Mouse (Mus musculus) cerebellum, postnatal 10 days (tissue): ENCODE measurements around the gene Gm8126.
"Not testable (repeated sequence)": the region's sequence is repeated elsewhere in the genome, so short reads cannot be mapped to it uniquely, and the experiment has no call there.

Experiments
- DNase-seq, 2 experiments: peaks; one replicate each; pipeline ENCODE4 v3.0.0; 2021; ENCODE audit warnings: mixed read lengths in 2 of 2

The Gm8126 gene

DNA sequence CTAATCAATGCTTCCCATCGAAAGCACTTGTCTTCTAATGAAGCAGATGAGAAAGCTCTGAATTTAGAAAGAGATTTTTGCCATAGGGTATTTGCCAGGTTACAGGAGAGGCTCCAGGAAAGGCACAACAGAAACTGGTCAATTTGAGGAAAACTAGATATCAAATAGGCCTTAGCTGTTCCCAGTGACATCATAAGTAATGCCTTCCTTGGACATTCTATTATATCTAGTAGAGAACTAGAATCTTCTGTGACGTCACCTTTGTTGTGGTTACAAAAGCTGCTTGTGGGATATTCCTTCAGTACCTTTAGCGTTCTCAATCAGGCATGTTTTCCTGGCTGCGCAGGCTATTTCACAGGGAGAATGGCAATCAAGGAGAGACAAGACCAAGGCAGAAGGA lies at the start of gene Gm8126:
Gm8126 (plus strand) TSS at position 301 of the 400 bp plus-strand sequence.
- DNase-seq = not testable (repeated sequence)

DNA sequence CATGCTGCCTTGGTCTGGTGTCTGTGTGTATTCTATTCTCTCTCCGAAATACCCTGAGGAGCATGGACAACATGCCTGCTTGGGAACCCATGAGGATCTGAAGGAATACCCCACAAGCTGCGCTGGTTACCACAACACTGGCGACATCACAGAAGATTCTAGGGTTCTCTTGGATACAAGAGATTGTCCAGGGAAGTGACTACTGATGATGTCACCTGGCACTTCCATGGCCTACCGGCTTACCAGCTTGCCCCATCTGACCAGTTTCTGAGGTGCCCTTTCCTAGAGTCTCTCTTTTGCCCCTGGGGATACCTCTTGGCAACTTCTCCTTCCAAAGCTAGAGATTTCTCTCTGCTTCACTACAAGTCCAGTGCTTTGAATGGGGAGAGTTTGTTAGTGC lies 23.2 kb upstream of the Gm8126 start, which contains the start of gene Gm8122:
Gm8122 (minus strand) TSS at position 101 of the 400 bp plus-strand sequence.
- not testable (repeated sequence) for DNase-seq

DNA sequence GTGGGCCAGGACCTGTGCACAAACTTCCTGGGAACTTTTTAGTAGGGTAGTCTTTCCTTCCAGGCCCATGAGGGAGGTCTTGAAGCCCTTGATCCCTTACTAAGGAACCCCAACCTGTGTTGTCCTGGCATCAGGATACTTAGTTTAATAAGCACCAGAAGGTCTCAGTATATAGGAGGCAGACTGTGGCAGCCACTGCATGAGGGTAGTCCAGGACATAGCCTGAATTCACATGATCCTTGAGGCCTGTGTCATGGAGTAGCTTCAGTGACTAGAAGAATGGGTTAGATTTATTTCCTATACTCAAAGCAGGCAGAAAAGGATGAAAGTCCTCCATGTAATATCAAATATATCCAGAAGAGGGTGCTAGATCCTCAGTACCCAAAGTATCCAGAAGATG lies 20.7 kb upstream of the Gm8126 start:
- DNase-seq = not testable (repeated sequence)

DNA sequence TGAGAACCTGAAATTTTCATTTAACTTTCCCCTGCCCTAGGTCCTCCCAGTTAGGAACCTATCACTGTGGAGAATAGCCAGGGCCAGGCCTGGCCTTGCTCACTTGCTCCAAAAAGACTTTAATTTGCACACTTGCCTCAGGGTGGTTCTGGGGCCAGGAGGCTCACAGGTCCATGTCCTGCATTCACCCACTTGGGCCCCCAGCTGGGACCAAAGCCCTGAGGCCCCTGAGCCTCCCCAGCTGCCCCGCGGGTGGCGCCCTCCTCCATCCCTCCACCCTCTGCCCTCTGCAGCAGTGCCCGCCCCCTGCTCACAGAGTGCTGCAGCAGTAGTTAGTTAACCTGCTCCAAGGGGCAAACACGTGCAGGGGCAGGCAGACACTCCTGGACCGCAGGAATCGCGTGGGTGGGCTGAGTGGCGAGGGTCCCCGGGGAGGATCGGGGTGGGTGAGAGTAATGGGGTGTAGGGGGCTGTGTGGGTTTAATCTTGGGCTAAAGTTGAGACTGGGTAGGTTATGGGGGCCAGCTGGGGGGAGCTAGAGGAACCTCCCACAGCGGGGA lies 8.8 kb upstream of the Gm8126 start:
- DNase-seq = peak; percentile 16 to 35

DNA sequence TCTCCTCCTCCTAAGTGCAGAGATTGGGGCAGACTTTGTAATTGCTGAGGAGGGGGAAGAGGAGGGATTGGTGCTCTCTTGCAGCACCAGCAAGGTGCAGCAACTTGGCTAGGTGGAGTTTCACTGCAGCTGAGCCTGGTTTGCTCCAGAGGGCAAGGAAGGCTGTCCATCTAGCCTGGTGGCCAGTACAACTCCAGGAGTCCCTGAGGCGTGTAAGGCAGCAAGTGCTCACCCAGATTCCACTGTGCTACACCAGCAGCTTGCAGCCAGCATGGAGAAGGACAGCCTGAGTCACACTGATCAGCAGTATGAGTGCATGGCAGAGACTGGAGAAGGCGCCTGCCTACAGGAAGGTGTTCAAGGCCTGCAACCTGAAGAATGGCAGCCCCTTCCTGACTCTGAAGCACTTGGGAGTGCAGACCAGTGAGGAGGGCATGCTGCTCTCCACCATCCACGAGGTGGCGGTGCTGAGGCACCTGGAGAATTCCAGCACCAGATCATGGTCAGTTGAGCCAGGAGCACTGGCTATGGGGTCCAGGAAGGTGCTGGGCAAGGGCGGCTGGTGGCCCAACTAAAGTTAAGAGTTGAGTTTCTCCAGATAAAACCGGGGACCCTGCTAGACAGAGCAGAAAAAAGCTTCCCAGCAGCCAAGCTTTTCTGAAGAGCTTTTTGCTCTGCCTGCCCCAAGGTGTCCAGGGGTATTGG lies 7.7 kb upstream of the Gm8126 start:
- DNase-seq = not testable (repeated sequence)

DNA sequence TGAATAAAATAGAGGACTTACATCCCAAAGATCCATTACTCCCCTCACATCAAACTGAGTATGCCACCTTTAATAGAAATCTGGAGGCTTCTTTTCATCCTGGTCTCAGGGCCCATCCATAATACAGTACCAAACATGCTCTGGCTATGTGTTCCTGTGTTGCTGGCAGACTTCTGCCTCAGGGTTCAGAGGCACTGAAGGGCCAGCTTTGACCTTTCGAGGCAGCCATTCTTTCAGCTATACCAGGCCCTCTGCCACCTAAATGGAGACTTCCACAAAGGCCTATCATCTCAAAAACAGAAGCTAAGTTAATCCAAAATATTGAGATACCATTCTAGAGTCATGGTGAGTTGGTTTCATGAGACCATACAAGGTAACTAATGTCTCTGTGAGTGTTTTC lies 1.9 kb upstream of the Gm8126 start:
- DNase-seq = not testable (repeated sequence)

DNA sequence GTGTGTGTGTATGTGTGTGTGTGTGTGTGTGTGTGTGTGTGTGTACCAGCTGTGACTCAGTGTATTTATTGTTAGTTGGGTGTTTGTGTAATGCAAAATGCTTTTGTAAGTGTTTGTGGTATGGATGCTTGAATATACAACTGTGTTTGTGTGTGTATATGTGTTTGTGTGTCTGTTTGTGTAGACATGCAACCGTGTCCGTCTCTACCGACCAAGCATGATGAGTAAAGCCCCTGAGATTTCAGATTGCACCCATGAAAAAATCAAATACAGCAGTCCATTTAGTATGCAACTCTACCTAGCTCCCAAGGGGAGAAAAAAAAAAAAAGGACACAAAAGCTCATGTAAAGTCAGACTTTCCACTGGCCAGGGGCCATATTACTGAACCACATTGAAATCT lies 5.0 kb downstream of the Gm8126 start:
- DNase-seq = not testable (repeated sequence)

DNA sequence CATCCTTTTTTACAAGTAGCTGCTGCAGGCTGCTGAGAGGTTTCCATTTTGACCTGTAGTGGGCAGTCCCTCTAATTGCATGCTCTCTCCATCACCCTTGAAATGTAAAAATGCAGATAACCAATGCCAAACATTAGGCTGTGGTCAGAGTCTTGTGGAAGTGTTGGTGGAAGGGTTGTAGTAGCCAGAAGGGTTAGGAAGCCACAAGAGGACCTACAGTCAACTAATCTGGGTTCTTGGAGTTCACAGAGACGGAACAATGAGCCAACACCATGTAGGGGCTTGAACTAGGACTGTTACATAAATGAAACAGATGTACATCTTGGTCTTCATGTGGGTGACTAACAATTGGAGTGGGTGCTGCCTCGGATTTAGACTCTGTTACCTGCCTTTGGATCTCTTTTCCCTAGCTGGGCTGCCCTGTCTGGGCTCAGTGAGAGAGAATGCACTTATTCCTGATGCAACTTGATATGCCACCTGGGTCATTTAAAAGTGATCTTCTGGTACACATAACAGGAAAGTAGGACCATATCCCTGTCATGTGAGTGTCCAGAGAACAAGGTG lies 10.2 kb downstream of the Gm8126 start:
- not testable (repeated sequence) for DNase-seq

DNA sequence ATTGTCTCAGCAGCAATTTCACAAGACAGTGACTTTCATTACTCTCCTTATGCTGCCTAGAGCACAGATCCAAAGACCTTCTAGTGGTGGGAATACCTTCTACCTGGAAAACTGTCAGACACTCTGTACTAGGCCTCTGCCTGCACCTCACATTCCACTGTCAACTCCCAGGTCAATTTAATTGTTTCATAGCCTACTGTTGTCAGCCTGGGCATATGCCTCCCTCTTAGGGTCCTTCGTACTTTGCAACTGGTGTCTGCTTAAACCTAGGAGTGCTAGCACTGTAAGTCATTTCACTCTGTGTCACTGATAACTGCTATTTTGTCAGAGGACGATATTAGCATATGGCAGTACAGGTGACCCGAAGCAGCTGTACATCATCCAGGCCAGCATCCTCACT lies 10.8 kb downstream of the Gm8126 start:
- not testable (repeated sequence) for DNase-seq

DNA sequence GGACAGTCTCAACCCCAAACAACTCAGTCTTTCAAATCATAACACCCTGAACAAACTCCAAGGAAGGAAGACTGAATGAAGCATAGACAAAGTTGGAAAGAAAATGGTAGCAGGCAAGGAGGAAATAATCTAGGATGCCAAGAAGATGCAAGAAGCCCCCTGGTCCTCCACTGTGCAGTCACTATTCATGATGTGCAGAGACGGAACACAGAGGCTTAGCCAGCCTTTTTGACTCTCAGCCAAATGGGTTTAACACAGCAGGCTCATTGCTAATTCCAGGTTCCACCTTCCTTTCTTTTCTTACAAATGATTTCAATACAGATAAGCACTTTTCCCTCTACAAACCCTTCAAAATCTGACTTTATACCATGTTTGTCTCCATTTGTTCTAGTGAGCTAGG lies 14.7 kb downstream of the Gm8126 start:
- DNase-seq = peak; percentile 20 to 31

DNA sequence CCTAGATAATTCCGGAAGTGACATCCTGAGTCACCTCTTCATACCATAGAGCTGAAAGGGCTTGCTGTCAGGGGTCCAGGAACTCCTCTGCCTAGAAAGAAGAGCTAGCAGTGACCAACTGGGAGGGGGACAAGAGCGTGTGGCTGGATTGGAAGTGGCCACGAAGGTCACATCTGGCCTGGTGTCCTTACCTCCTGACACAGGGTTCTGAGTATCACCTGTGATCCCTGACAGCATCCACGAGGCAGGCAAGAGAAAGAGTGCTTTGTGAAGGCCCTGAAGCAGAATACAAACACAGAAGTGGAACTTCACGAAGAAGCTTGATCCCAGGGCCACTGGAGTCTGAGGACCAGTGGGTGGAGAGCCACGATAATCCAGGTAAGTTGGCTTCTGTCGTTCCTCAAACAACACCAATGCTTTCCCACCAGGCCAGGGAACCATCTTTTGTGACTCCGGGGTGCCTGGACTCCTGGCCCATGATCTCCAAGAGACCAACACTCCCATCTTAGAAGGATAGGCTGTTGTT lies 16.6 kb downstream of the Gm8126 start, which contains the start of gene Gm9732:
Gm9732 (plus strand) TSS at position 51 of the 526 bp plus-strand sequence.
- DNase-seq = peak in 1 of 2 experiments; percentile 5

DNA sequence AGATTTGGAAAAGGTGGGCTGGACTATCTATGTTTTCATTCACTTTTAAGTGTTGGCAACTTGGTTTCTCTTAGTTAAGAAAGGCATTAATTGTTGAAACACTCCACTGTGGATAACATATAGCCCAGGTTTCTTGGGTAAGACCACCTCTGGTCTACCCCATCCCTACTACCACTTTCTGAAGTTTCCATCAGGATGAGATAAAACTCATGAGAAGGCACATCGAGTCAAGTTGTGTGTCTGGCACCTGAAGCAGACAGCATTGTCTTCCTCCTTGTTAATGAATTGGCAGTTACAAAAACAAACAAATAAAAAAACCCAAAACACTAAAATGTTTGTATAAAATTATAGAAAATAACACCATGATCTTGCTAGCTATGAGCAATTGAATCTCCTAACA lies 17.3 kb downstream of the Gm8126 start:
- DNase-seq = peak in 1 of 2 experiments; percentile 5

DNA sequence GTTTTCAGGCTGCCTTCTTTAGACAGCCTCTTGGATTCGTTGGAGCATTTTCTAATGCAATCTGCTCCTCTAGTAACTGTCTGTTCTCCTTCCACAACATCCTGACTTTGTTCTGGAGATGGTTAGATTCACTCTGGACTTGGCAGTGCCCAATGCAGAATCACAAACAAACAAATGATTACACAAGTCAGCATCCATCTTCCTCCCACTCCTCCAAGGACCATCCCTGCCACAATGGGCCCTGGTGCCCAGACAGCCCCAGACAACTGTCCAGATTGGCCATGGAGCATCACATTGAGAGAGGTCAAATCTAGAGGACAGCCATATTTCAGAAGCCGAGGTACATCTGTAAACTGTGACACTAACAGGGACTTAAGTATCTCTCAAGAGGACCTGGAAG lies 19.0 kb downstream of the Gm8126 start:
- DNase-seq = peak in 1 of 2 experiments; percentile 5

DNA sequence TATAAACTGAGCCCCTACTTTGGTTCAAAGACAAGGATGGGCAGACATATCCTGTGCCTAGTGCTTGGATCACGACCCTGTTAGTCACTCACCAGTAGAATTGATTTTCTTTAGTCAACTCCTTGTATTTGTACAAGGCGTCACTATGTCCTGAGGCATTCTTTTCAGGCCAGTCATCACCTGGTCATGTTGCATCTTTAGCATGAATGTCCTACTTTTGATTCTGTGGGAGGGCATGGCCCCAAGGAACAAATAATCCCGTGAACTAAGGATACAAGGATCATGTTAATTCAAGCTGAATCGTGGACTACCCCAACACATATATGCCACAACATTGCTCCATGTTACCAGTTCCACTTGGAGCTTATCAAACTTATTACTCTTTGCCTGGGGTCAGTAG lies 19.7 kb downstream of the Gm8126 start:
- DNase-seq = peak in 1 of 2 experiments; percentile 6

DNA sequence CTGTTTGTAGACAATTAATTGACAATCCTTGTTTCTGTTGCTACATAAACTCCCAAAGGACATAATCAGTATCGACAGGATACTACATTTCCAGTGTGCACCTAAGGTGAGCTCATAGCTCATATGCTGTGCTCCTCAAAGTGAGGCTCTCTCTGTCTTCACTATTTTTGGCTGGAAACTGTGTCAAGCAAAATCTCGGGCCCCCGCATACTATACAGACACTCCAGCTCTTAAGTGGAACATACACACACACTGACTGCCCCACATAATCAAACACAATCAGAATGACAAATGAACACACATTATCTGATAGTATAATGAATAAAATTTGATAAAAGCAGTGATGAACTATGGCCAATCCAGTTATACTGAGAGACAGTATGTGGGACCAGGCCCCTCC lies 20.2 kb downstream of the Gm8126 start:
- DNase-seq = peak in 1 of 2 experiments; percentile 5

DNA sequence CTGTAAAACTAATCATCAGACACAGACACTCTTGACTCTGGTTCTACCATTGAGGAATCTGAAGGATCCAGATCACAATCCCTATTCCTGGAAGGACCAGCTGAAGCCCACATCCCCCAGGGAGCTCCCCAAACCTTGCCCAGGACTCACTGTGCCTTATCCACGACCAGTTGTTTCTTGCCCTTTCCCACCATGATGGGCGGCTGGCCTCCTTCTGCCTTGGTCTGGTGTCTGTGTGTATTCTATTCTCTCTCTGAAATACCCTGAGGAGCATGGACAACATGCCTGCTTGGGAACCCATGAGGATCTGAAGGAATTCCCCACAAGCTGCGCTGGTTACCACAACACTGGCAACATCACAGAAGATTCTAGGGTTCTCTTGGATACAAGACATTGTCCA lies 35.1 kb downstream of the Gm8126 start, which contains the start of gene Gm8127:
Gm8127 (minus strand) TSS at position 330 of the 400 bp plus-strand sequence.
- not testable (repeated sequence) for DNase-seq
